Mouse (Mus musculus) gastrocnemius, postnatal 14 days (tissue): Measurements from ENCODE around the gene Atp6v0a1. TPM values are rescaled to one million over a fixed set of nuclear protein-coding genes. Genes with fewer than 3 reads are reported as not detected.

Experiments
- DNase-seq: peaks from one replicate; pipeline ENCODE4 v3.0.0; 2021; ENCODE audit warnings: mixed read lengths
- intact Hi-C: fragments of 180-260 bp; cut with DNase I; formaldehyde crosslinking; loops from one replicate; pipeline ENCODE4 v1.15.1; 2025; ENCODE audit warnings: low total_unique reads
- total RNA-seq, 2 experiments: library from RNA; stranded (reverse); gene quantifications; 2 replicates each; pipeline ENCODE4 v1.2.3; 2021

Atp6v0a1 gene
- total RNA-seq, 2 experiments from 2014 or later, result 53.4 to 58.5 TPM

- no peak for DNase-seq
- intact Hi-C loops, result no loop called here
Measured at GRCm38 (mm10) chr11:101008206-101009045, 826 bp upstream of the Atp6v0a1 start.

GRCm38 (mm10) chr11:101009888-101010784, 884 bp downstream of the Atp6v0a1 start:
- intact Hi-C loops, result no loop called here
- DNase-seq, result no peak

- no peak for DNase-seq
- intact Hi-C loops, result no loop called here
Measured at GRCm38 (mm10) chr11:101011641-101012040, 2.4 kb downstream of the Atp6v0a1 start.

GRCm38 (mm10) chr11:101023371-101023770, 14.1 kb downstream of the Atp6v0a1 start:
- peak; percentile 52 for DNase-seq
- intact Hi-C loops, result no loop called here

- no peak for DNase-seq
- intact Hi-C loops, result no loop called here
Measured at GRCm38 (mm10) chr11:101024001-101024400, 14.7 kb downstream of the Atp6v0a1 start.

- DNase-seq, result no peak
- intact Hi-C loops, result no loop called here
Measured at GRCm38 (mm10) chr11:101027121-101027520, 17.9 kb downstream of the Atp6v0a1 start.

GRCm38 (mm10) chr11:101029320-101029719, 20.1 kb downstream of the Atp6v0a1 start:
- no peak for DNase-seq
- intact Hi-C loops, result no loop called here

- no peak for DNase-seq
- intact Hi-C loops, result no loop called here
Measured at GRCm38 (mm10) chr11:101030136-101030807, 21.0 kb downstream of the Atp6v0a1 start.

GRCm38 (mm10) chr11:101030808-101031156, 21.5 kb downstream of the Atp6v0a1 start:
- no peak for DNase-seq
- intact Hi-C loops, result no loop called here

- no peak for DNase-seq
- intact Hi-C loops, result no loop called here
Measured at GRCm38 (mm10) chr11:101031470-101031869, 22.2 kb downstream of the Atp6v0a1 start.

GRCm38 (mm10) chr11:101033856-101034500, 24.7 kb downstream of the Atp6v0a1 start:
- intact Hi-C loops, result no loop called here
- no peak for DNase-seq

GRCm38 (mm10) chr11:101034614-101035327, 25.5 kb downstream of the Atp6v0a1 start:
- intact Hi-C loops, result no loop called here
- no peak for DNase-seq

GRCm38 (mm10) chr11:101035328-101035695, 26.1 kb downstream of the Atp6v0a1 start:
- intact Hi-C loops, result no loop called here
- DNase-seq, result no peak

- intact Hi-C loops, result no loop called here
- DNase-seq, result no peak
Measured at GRCm38 (mm10) chr11:101037795-101038194, 28.5 kb downstream of the Atp6v0a1 start.

GRCm38 (mm10) chr11:101045826-101046225, 36.6 kb downstream of the Atp6v0a1 start:
- intact Hi-C loops, result no loop called here
- DNase-seq, result no peak

- intact Hi-C loops, result no loop called here
Measured at GRCm38 (mm10) chr11:101046440-101046839, 37.2 kb downstream of the Atp6v0a1 start.

GRCm38 (mm10) chr11:101047502-101047901, 38.2 kb downstream of the Atp6v0a1 start:
- intact Hi-C loops, result no loop called here
- no peak for DNase-seq

More at GRCm38 (mm10) chr11:101046440-101046839, 37.2 kb downstream of the Atp6v0a1 start:
- no peak for DNase-seq

GRCm38 (mm10) chr11:101050359-101050758, 41.1 kb downstream of the Atp6v0a1 start:
- DNase-seq, result no peak
- intact Hi-C loops, result loop anchor here (10.0 kb wide), 1 partner anchor 156 kb away; no protein-coding TSS in a partner anchor

- no peak for DNase-seq
- intact Hi-C loops, result loop anchor here (10.0 kb wide), 1 partner anchor 156 kb away; no protein-coding TSS in a partner anchor
Measured at GRCm38 (mm10) chr11:101051051-101051493, 41.8 kb downstream of the Atp6v0a1 start.
